Mouse (Mus musculus) embryonic facial prominence, embryonic 14.5 days (tissue): ENCODE measurements around the gene Palm2. TPM values are rescaled to one million over a fixed set of nuclear protein-coding genes. Genes with fewer than 3 reads are reported as not detected.

Experiments used
- ATAC-seq: fragments of 200-750 bp; cut with Nextera tagmentation; 2 replicates; pipeline ENCODE4 v1.8.0; 2017; ENCODE audit warnings: low read depth, moderate number of reproducible peaks, moderate TSS enrichment
- DNase-seq: peaks from one replicate; pipeline ENCODE4 v3.0.0-alpha.2; 2015; ENCODE audit warnings: low spot score
- H3K27ac ChIP-seq: fragments of 300-500 bp; sonication (generic); replicated peaks from 2 replicates; pipeline ENCODE4 v1.5.1; 2014; ENCODE audit warnings: low read depth, mild to moderate bottlenecking, low read length, moderate library complexity
- H3K27me3 ChIP-seq: fragments of 300-500 bp; sonication (generic); replicated peaks from 2 replicates; pipeline ENCODE4 v1.6.1; 2014; ENCODE audit warnings: low read length; ENCODE audit not compliant: control insufficient read depth, insufficient read depth
- H3K36me3 ChIP-seq: fragments of 300-500 bp; sonication (generic); 2 replicates; pipeline ENCODE4 v1.6.1; 2014; ENCODE audit warnings: low read length, mixed read lengths; ENCODE audit not compliant: control insufficient read depth, insufficient read depth
- H3K4me1 ChIP-seq: fragments of 300-500 bp; sonication (generic); 2 replicates; pipeline ENCODE4 v1.6.1; 2014; ENCODE audit warnings: antibody characterized with exemption, low read length; ENCODE audit not compliant: control insufficient read depth, insufficient read depth
- H3K4me2 ChIP-seq: fragments of 300-500 bp; sonication (generic); 2 replicates; pipeline ENCODE4 v1.6.1; 2014; ENCODE audit warnings: low read depth, mild to moderate bottlenecking, low read length, moderate library complexity, mixed read lengths
- H3K4me3 ChIP-seq: fragments of 300-500 bp; sonication (generic); 2 replicates; pipeline ENCODE4 v1.5.1; 2014; ENCODE audit warnings: low read depth, mild to moderate bottlenecking, low read length
- H3K9ac ChIP-seq: fragments of 300-500 bp; sonication (generic); 2 replicates; pipeline ENCODE4 v1.6.1; 2014; ENCODE audit warnings: low read depth, mild to moderate bottlenecking, low read length, moderate library complexity, mixed read lengths
- H3K9me3 ChIP-seq: fragments of 300-500 bp; sonication (generic); 2 replicates; pipeline ENCODE4 v1.6.1; 2016; ENCODE audit warnings: low read length; ENCODE audit not compliant: control insufficient read depth
- WGBS: fragments of 180-500 bp; shearing (Covaris S2); extraction: QIAGEN DNeasy Blood & Tissue Kit; methylation state at CpG from one replicate; pipeline ENCODE4 v1.1.7; 2014; 5-methylcytosine and 5-hydroxymethylcytosine counted together
- polyA plus RNA-seq: library from polyadenylated mRNA; unstranded; fragments of >200 nt; fragmentation: Nextera tagmentation; extraction: Ambion mirVana; gene quantifications from 2 replicates; pipeline ENCODE4 v1.2.1, GENCODE M21; 2014

Gene Palm2
- polyA plus RNA-seq, 1 experiment from 2014 or later, result 7.6 TPM

- no peak for ATAC-seq
- H3K36me3 ChIP-seq, result no peaks in the 10 kb centered on the region
- peaks cover 37% of the 10 kb centered on the region for H3K4me1 ChIP-seq
- no peak overlapping the region for H3K9ac ChIP-seq
- peak; percentile 64 for DNase-seq
- no peak overlapping the region for H3K4me2 ChIP-seq
- H3K9me3 ChIP-seq, result no peaks in the 10 kb centered on the region
- 60% methylated on average over 7 of the region's 7 CpGs for WGBS
- no peak overlapping the region for H3K27ac ChIP-seq
- H3K27me3 ChIP-seq, result no peaks in the 10 kb centered on the region
- H3K4me3 ChIP-seq, result no peak overlapping the region
Measured at GRCm38 (mm10) chr4:57547785-57548184, 113.7 kb downstream of the Palm2 start.

GRCm38 (mm10) chr4:57550216-57550615 is 116.2 kb downstream of the Palm2 start:
- ATAC-seq (peak; percentile 53; the same call in 1 of the 2 replicates), DNase-seq (peak; percentile 72)
- 7% methylated on average over 1 of the region's 1 CpGs for WGBS
- Histone ChIP-seq H3K27me3 (no peaks in the 10 kb centered on the region), H3K4me3 (no peak overlapping the region), H3K27ac (no peak overlapping the region), H3K4me1 (peaks cover 20% of the 10 kb centered on the region; the same call in 1 of the 2 replicates), H3K4me2 (no peak overlapping the region), H3K9ac (no peak overlapping the region), H3K9me3 (no peaks in the 10 kb centered on the region), H3K36me3 (no peaks in the 10 kb centered on the region)

GRCm38 (mm10) chr4:57557102-57557501 is 123.1 kb downstream of the Palm2 start:
- Histone ChIP-seq H3K4me3 (no peak overlapping the region), H3K4me2 (no peak overlapping the region), H3K27ac (no peak overlapping the region), H3K9ac (no peak overlapping the region), H3K27me3 (no peaks in the 10 kb centered on the region), H3K9me3 (no peaks in the 10 kb centered on the region), H3K36me3 (no peaks in the 10 kb centered on the region), H3K4me1 (peaks cover 33% of the 10 kb centered on the region)
- 72% methylated on average over 2 of the region's 2 CpGs for WGBS
- ATAC-seq (no peak), DNase-seq (no peak)

GRCm38 (mm10) chr4:57559438-57559837 is 125.4 kb downstream of the Palm2 start:
- Histone ChIP-seq H3K9me3 (no peaks in the 10 kb centered on the region), H3K4me3 (no peak overlapping the region), H3K4me2 (no peak overlapping the region), H3K4me1 (peaks cover 28% of the 10 kb centered on the region), H3K36me3 (no peaks in the 10 kb centered on the region), H3K27me3 (no peaks in the 10 kb centered on the region), H3K27ac (0 out of 2 replicates have a peak overlapping the region, but pooled peaks have one; percentile 56), H3K9ac (no peak overlapping the region)
- no peak for DNase-seq
- ATAC-seq, result no peak
- WGBS, result 71% methylated on average over 1 of the region's 1 CpGs

GRCm38 (mm10) chr4:57560010-57560409 is 126.0 kb downstream of the Palm2 start:
- no peaks in the 10 kb centered on the region for H3K9me3 ChIP-seq
- no peak overlapping the region for H3K4me2 ChIP-seq
- H3K27me3 ChIP-seq, result no peaks in the 10 kb centered on the region
- DNase-seq, result peak; percentile 88
- WGBS, result 36% methylated on average over 3 of the region's 3 CpGs
- ATAC-seq, result peak; percentile 56; the same call in 1 of the 2 replicates
- no peak overlapping the region for H3K9ac ChIP-seq
- H3K27ac ChIP-seq, result peak overlapping the region; percentile 56; the same call in 1 of the 2 replicates
- H3K4me3 ChIP-seq, result no peak overlapping the region
- H3K4me1 ChIP-seq, result peaks cover 28% of the 10 kb centered on the region
- H3K36me3 ChIP-seq, result no peaks in the 10 kb centered on the region

GRCm38 (mm10) chr4:57561055-57561454 is 127.0 kb downstream of the Palm2 start:
- H3K9ac ChIP-seq, result no peak overlapping the region
- no peaks in the 10 kb centered on the region for H3K27me3 ChIP-seq
- no peaks in the 10 kb centered on the region for H3K9me3 ChIP-seq
- H3K36me3 ChIP-seq, result no peaks in the 10 kb centered on the region
- H3K4me1 ChIP-seq, result peaks cover 28% of the 10 kb centered on the region
- no peak overlapping the region for H3K4me3 ChIP-seq
- 31% methylated on average over 6 of the region's 6 CpGs for WGBS
- peak; percentile 60 for ATAC-seq
- DNase-seq, result peak; percentile 91
- H3K4me2 ChIP-seq, result peak overlapping the region; percentile 26; the same call in 1 of the 2 replicates
- H3K27ac ChIP-seq, result peak overlapping the region; percentile 89

GRCm38 (mm10) chr4:57565283-57565682 is 131.2 kb downstream of the Palm2 start:
- no peak overlapping the region for H3K9ac ChIP-seq
- peaks cover 28% of the 10 kb centered on the region for H3K4me1 ChIP-seq
- no peaks in the 10 kb centered on the region for H3K27me3 ChIP-seq
- no peak for DNase-seq
- H3K4me2 ChIP-seq, result no peak overlapping the region
- H3K9me3 ChIP-seq, result no peaks in the 10 kb centered on the region
- no peak overlapping the region for H3K4me3 ChIP-seq
- no peak for ATAC-seq
- H3K36me3 ChIP-seq, result no peaks in the 10 kb centered on the region
- no peak overlapping the region for H3K27ac ChIP-seq
- WGBS, result 65% methylated on average over 1 of the region's 1 CpGs

- Histone ChIP-seq H3K36me3 (no peaks in the 10 kb centered on the region), H3K4me1 (peaks cover 28% of the 10 kb centered on the region), H3K27ac (no peak overlapping the region), H3K9me3 (no peaks in the 10 kb centered on the region), H3K27me3 (no peaks in the 10 kb centered on the region), H3K4me3 (no peak overlapping the region), H3K4me2 (no peak overlapping the region), H3K9ac (no peak overlapping the region)
- DNase-seq, result no peak
- WGBS, result 52% methylated on average over 2 of the region's 2 CpGs
- ATAC-seq, result no peak
Measured at GRCm38 (mm10) chr4:57565811-57566210, 131.8 kb downstream of the Palm2 start.

- whole genome bisulfite sequencing, result 0% methylated on average over 10 of the region's 51 CpGs
- Histone ChIP-seq H3K4me3 (peak within 1 kb of the TSS; percentile 59), H3K4me2 (peak within 1 kb of the TSS; percentile 76), H3K9ac (peak within 1 kb of the TSS; percentile 80), H3K27me3 (no peaks in the 10 kb centered on the region), H3K4me1 (peaks cover 22% of the 10 kb centered on the region), H3K36me3 (no peaks in the 10 kb centered on the region), H3K27ac (peak within 1 kb of the TSS; percentile 91), H3K9me3 (no peaks in the 10 kb centered on the region)
- peak; percentile 81 for DNase-seq
- peak; percentile 92 for ATAC-seq
Measured at GRCm38 (mm10) chr4:57567666-57568206, 133.7 kb downstream of the Palm2 start, which contains the start of gene Pakap. Gene Pakap, plus strand, starts transcription at chr4:57568179.
